Mouse (Mus musculus) heart, adult 11 months (tissue): ENCODE measurements at regions not wholly inside any gene's neighbourhood (a gene's known extent, or its start where the extent isn't known, plus 50 kb on each side); places are given as distances from the start of the nearest gene placed in this dataset.

Experiments
- DNase-seq: peaks from one replicate; pipeline ENCODE4 v3.0.0; 2022

DNA sequence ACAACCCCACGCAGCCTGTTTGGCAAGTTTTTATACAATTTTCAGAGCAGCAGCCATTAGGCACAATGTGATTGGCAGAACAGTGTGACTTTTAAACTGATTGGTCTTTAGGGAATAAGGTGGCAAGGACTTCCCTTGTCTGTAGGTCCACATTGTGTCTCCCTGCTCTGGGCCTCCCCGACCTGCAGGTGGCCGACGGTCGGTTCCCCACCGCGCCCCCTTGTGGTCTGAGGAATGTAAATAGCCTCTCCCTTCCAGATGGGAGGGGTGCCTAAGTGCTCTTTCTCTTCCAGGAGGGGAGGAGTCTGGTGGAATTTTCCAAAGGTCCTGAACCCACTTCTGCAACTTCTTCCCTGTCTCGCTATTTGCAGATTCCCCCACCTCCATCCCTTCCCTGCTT lies 52.5 kb upstream of the Prr5 start:
- peak; percentile 93 for DNase-seq

DNA sequence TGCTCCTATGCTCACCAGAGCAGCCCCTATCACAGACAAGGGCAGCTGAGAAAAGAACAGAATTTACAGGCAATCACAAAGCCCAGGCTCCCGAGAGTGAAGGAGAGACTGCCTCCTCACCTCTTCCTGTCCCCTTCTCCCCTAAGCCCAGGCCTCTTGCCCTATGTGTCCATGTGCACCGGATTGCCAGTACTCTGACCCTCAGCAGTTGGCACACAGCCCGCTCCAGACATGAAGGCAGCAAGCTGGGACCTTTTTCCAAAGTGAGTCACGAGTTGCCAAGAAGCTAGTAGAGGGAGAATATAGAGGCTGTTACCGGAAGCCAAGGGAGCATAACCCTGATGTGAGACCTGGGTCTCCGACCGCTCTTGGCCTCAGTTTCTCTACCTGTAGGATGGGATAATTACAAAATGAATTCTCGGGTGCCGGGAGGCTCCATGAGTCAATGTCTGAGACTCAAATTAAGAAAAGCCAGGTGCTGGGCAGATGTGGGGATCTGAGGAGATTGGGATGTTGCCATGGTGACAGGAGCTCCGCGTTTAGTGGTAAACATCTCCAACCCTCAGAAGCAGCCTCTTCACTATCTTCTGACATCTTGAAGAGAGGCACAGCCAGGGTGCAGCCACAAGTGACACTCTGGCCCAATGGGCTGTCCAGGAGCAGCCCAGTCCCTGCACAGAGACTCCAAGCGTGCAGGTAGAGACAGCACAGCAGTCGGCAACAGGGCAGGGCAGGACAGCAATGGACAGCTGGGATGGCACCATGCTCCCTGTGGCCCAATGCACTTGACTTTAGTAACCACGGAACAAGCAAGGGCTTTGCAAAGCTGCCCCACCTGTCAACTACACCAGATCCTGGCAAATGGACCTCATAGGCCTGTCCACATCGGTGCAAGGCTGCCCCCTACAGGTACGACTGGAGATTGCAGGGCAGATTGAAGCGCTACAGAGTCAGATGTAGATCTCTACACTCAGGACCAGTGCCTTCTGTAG lies 55.6 kb upstream of the Prr5 start:
- DNase-seq, result peak; percentile 97

DNA sequence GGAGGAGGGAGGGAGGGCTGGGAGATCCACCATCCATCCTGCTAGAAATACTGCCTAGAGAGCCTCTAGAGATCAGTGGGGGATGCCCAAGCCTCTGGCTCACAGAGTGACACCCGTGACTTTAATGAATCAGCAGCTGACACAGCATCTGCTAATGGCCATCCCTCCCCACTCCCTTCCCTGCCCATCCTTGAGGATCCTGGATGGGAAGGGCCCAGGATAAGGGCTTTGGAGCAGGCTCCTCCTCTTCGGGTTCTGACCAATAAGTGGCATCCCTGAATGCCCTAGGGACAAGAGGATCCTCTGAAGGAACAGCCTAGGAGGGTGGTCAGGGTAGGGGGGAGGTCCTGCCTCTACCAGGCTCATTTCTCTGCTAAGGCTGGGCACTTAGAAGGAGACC lies 55.3 kb upstream of the Rtl6 start:
- no peak for DNase-seq

DNA sequence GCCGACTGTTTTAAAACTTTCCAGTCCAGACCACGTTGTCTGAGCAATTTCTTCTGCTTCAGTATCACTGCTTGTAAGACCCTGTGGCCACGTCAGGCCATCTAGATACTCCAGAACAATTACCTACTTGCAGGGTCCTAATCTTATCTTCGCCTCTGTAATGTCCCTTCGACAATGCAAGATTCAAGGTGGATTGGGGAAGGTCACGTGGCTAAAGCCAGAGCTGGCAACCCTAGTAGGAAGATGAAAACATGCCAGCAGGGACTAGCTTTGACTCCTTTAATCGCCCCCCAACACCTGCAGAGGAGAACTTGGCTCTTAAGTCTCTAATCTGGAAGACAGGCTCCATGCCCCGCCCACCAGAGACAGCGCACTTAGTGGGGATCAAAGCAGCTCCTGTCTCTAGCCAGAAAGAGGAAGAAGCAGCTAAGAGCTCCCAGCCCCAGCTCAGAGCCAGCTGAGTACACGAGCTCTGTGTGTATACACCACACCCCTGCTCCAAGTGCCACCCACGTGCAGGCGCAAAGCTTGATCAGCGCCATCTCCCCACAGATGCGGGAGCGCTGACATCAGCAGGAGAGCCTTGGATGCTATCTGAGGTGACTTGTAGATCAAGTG lies 52.3 kb upstream of the Rtl6 start:
- DNase-seq, result peak; percentile 94

DNA sequence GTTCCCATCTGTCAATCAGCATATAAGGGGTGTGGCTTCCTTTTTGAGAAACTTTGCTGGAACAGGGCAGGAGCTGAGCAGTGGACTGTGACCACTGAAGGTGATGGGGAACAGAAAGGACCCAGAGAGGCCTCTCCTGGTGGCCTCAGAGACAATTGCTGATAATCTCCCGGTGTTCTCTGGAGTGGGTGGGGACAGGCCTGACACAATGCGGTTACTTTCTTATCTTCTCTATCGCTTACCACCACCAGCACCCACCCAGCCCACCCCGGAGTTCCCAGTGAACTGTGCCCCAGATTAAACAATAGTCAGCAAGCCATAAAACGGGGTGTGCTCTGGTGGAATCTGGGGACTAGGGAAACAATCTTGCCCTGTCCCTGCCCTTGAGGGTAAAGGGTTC lies 51.4 kb upstream of the Rtl6 start:
- no peak for DNase-seq
